Mouse (Mus musculus) lung, postnatal 0 days (tissue): ENCODE data around the gene Fam184a.

Experiments
- CTCF ChIP-seq: IDR thresholded peaks from 2 replicates; pipeline ENCODE4 v1.5.1; 2016; ENCODE audit warnings: antibody characterized with exemption, mild to moderate bottlenecking
- EP300 ChIP-seq: IDR thresholded peaks from 2 replicates; pipeline ENCODE4 v1.6.1; 2016; ENCODE audit warnings: antibody characterized with exemption, mild to moderate bottlenecking, control low read depth

DNA sequence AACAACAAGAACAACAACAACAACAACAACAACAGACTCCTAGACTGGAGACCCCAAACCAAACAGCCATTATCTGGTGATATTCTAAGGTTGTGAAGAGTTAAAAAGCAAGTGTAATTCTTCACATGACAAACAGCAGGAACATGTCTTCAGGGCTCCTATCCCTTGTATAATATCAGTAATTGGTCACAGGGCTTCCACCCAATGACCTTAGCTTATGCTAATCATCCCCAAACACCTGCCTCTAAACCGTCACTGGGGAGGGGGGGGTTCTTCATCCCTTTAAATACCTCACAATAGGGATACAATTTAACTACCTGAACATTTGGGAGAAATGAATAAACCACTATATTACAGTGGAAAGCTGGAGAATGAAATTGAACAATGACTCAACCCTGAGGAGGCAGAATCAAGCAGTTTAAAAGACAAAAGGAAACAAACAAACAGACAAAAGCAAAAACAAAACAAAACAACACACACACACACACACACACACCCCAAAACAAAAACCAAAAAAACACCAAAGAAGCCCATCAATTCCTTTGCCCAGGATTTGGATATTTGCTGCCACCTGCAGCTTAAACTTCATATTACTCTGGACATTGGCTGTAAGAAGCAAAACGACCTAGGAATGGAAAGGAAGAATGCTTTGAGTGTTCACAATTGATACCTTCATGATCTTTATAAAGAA, 44.8 kb upstream of the Fam184a start:
- TF ChIP-seq CTCF (peak; percentile 68), EP300 (no peak)
